Mouse (Mus musculus): ENCODE measurements around the gene Polr2c.

Gene Polr2c

GRCm38 (mm10) chr8:94880742-94881141 lies 23.5 kb downstream of the Polr2c start:
- DNase-seq (ENCODE audit: low read depth, low spot score) = no peak

GRCm38 (mm10) chr8:94888383-94889036 lies 31.3 kb downstream of the Polr2c start:
- no peak for DNase-seq (ENCODE audit: low read depth, low spot score)

GRCm38 (mm10) chr8:94892917-94893316 lies 35.7 kb downstream of the Polr2c start:
- DNase-seq (ENCODE audit: low read depth, low spot score) = no peak

- no peak for DNase-seq (ENCODE audit: low read depth, low spot score)
These were observed 42.0 kb downstream of the Polr2c start for GRCm38 (mm10) chr8:94899262-94899661.

- no peak for DNase-seq (ENCODE audit: low read depth, low spot score)
These were observed 43.4 kb downstream of the Polr2c start for GRCm38 (mm10) chr8:94900617-94901016.

- DNase-seq (ENCODE audit: low read depth, low spot score) = no peak
These were observed 43.8 kb downstream of the Polr2c start for GRCm38 (mm10) chr8:94901031-94901430.

- no peak for DNase-seq (ENCODE audit: low read depth, low spot score)
These were observed 46.5 kb downstream of the Polr2c start for GRCm38 (mm10) chr8:94903709-94904108.

- DNase-seq (ENCODE audit: low read depth, low spot score) = no peak
These were observed 47.4 kb downstream of the Polr2c start for GRCm38 (mm10) chr8:94904450-94905175.

- no peak for DNase-seq (ENCODE audit: low read depth, low spot score)
These were observed 50.5 kb downstream of the Polr2c start for GRCm38 (mm10) chr8:94907591-94908300.

GRCm38 (mm10) chr8:94908847-94909246 lies 51.6 kb downstream of the Polr2c start:
- peak; percentile 82 for DNase-seq (ENCODE audit: low read depth, low spot score)

GRCm38 (mm10) chr8:94913061-94913660 lies 55.9 kb downstream of the Polr2c start:
- peak; percentile 15 for DNase-seq (ENCODE audit: low read depth, low spot score)

- DNase-seq (ENCODE audit: low read depth, low spot score) = no peak
These were observed 57.0 kb downstream of the Polr2c start for GRCm38 (mm10) chr8:94914256-94914655.

- DNase-seq (ENCODE audit: low read depth, low spot score) = no peak
These were observed 57.5 kb downstream of the Polr2c start for GRCm38 (mm10) chr8:94914701-94915101.

GRCm38 (mm10) chr8:94916311-94916959 lies 59.2 kb downstream of the Polr2c start:
- DNase-seq (ENCODE audit: low read depth, low spot score) = no peak

GRCm38 (mm10) chr8:94916960-94917324 lies 59.7 kb downstream of the Polr2c start:
- DNase-seq (ENCODE audit: low read depth, low spot score) = no peak

- DNase-seq (ENCODE audit: low read depth, low spot score) = peak; percentile 78
These were observed 60.1 kb downstream of the Polr2c start for GRCm38 (mm10) chr8:94917352-94917751.

- DNase-seq (ENCODE audit: low read depth, low spot score) = peak; percentile 36
These were observed 60.7 kb downstream of the Polr2c start, which contains the start of gene Ccdc102a for GRCm38 (mm10) chr8:94917851-94918495. Gene Ccdc102a (minus strand): TSS chr8:94918098.

- DNase-seq (ENCODE audit: low read depth, low spot score) = peak; percentile 35
These were observed 62.0 kb downstream of the Polr2c start for GRCm38 (mm10) chr8:94919256-94919655.

- DNase-seq (ENCODE audit: low read depth, low spot score) = no peak
These were observed 64.9 kb downstream of the Polr2c start for GRCm38 (mm10) chr8:94922176-94922575.

- no peak for DNase-seq (ENCODE audit: low read depth, low spot score)
These were observed 65.4 kb downstream of the Polr2c start for GRCm38 (mm10) chr8:94922602-94923001.
